Mouse (Mus musculus) heart, postnatal 0 days (tissue): Measurements from ENCODE around the gene Mlycd.

Experiments used
- CTCF ChIP-seq: IDR thresholded peaks from 2 replicates; pipeline ENCODE4 v1.5.1; 2016; ENCODE audit warnings: antibody characterized with exemption, control low read depth, low read depth
- EP300 ChIP-seq: IDR thresholded peaks from 2 replicates; pipeline ENCODE4 v1.6.1; 2016; ENCODE audit warnings: antibody characterized with exemption, low read depth

- no peak for TF ChIP-seq CTCF
- TF ChIP-seq EP300, result no peak
Measured at GRCm38 (mm10) chr8:119420318-119420717, 25.6 kb downstream of the Mlycd start.
